Mouse (Mus musculus) testis, adult 2 months (tissue): ENCODE results near the gene Limd1. TPM values are rescaled to one million over a fixed set of nuclear protein-coding genes. Genes with fewer than 3 reads are reported as not detected.

Experiments
- H3K27ac ChIP-seq: fragments of 200-500 bp; 2 replicates; pipeline ENCODE4 v1.5.1; 2012; ENCODE audit warnings: low read depth, low read length; ENCODE audit not compliant: control insufficient read depth, insufficient read depth
- H3K27me3 ChIP-seq: fragments of 200-500 bp; 2 replicates; pipeline ENCODE4 v1.6.1; 2012; ENCODE audit warnings: mild to moderate bottlenecking, low read length, moderate library complexity; ENCODE audit not compliant: control insufficient read depth, insufficient read depth
- H3K36me3 ChIP-seq: fragments of 200-500 bp; 2 replicates; pipeline ENCODE4 v1.6.1; 2012; ENCODE audit warnings: mild to moderate bottlenecking, low read length; ENCODE audit not compliant: control insufficient read depth, insufficient read depth
- H3K4me1 ChIP-seq: fragments of 200-500 bp; 2 replicates; pipeline ENCODE4 v1.6.1; 2012; ENCODE audit warnings: low read length; ENCODE audit not compliant: control insufficient read depth, insufficient read depth
- H3K4me3 ChIP-seq: fragments of 200-500 bp; 2 replicates; pipeline ENCODE4 v1.5.1; 2012; ENCODE audit warnings: low read depth, mild to moderate bottlenecking, low read length, moderate library complexity, mixed read lengths; ENCODE audit not compliant: control insufficient read depth
- CTCF ChIP-seq: fragments of 200-500 bp; IDR thresholded peaks from 2 replicates; pipeline ENCODE4 v1.5.1; 2012; ENCODE audit warnings: low read depth, mild to moderate bottlenecking, inconsistent platforms, low read length, moderate library complexity; ENCODE audit not compliant: control insufficient read depth, insufficient read depth, insufficient replicate concordance
- POLR2A ChIP-seq: fragments of 200-500 bp; IDR thresholded peaks from 2 replicates; pipeline ENCODE4 v1.6.1; 2012; ENCODE audit warnings: low read depth, mild to moderate bottlenecking, inconsistent platforms, low read length, moderate library complexity; ENCODE audit not compliant: control insufficient read depth
- polyA plus RNA-seq: library from polyadenylated mRNA; depleted of rRNA; stranded (reverse); fragments of >200 nt; gene quantifications from 2 replicates; pipeline ENCODE4 v1.2.3, GENCODE M21; 2012

Gene Limd1
- polyA plus RNA-seq, 1 experiment = 34.7 TPM

GRCm38 (mm10) chr9:123507380-123507779, 28.9 kb downstream of the Limd1 start:
- no peaks in the 10 kb centered on the region; the same call in 1 of the 2 replicates for H3K36me3 ChIP-seq
- no peak overlapping the region for H3K27ac ChIP-seq
- TF ChIP-seq POLR2A (no peak), CTCF (no peak)
- H3K4me3 ChIP-seq = no peak overlapping the region
- H3K4me1 ChIP-seq = no peaks in the 10 kb centered on the region; the same call in 1 of the 2 replicates
- H3K27me3 ChIP-seq = no peaks in the 10 kb centered on the region

DNA sequence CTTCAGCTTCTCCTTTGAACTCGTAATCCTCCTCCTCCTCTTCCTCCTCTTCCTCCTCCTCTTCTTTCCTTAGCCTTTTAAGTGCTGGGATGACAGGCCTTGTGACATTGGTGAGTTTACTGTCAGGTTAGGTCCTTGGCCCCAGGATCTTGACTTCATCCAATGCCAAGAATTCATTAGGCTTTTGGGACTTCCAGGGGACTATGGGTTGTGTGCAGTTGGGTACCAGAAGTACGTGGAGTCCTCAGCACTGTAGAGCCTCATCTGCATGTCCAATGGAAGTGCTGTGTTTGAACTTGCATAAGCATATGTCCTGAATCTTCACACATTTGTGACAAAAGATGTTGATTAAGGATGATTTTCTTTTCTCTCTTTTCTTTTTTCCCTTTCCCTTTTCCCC, 30.5 kb downstream of the Limd1 start:
- no peaks in the 10 kb centered on the region; the same call in 1 of the 2 replicates for H3K4me1 ChIP-seq
- no peak overlapping the region for H3K27ac ChIP-seq
- H3K27me3 ChIP-seq = no peaks in the 10 kb centered on the region
- TF ChIP-seq CTCF (no peak), POLR2A (no peak)
- no peaks in the 10 kb centered on the region; the same call in 1 of the 2 replicates for H3K36me3 ChIP-seq
- H3K4me3 ChIP-seq = peak overlapping the region; percentile 33

GRCm38 (mm10) chr9:123509638-123510604, 31.4 kb downstream of the Limd1 start:
- Histone ChIP-seq H3K36me3 (no peaks in the 10 kb centered on the region; the same call in 1 of the 2 replicates), H3K27ac (peak overlapping the region; percentile 70), H3K4me1 (no peaks in the 10 kb centered on the region; the same call in 1 of the 2 replicates), H3K4me3 (peak overlapping the region; percentile 84), H3K27me3 (no peaks in the 10 kb centered on the region)
- TF ChIP-seq CTCF (no peak), POLR2A (peak; percentile 17; the same call in 1 of the 2 replicates)

DNA sequence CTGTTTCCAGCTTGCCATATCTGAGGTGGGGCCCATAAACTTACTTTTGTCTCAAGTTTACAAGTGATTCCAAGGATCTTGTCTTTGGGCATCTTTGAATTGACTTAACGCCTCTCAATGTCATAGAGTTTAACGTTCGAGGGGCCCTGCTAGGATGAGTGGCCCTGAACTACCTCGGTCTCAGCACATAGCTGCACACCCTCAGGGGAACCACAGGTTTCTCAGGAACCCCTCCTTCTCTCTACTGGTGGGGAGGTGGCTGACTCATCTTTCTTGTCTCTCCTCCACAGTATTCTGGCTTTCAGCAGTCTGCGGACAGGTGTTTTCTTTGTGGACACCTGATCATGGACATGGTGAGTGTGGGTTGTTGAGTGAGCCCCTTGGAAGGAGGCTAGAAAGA, 32.4 kb downstream of the Limd1 start:
- H3K27me3 ChIP-seq = no peaks in the 10 kb centered on the region
- no peaks in the 10 kb centered on the region; the same call in 1 of the 2 replicates for H3K4me1 ChIP-seq
- TF ChIP-seq POLR2A (no peak), CTCF (no peak)
- H3K36me3 ChIP-seq = no peaks in the 10 kb centered on the region; the same call in 1 of the 2 replicates
- peak overlapping the region; percentile 75 for H3K4me3 ChIP-seq
- H3K27ac ChIP-seq = no peak overlapping the region

GRCm38 (mm10) chr9:123512482-123512881, 34.0 kb downstream of the Limd1 start:
- Histone ChIP-seq H3K4me3 (no peak overlapping the region), H3K27me3 (no peaks in the 10 kb centered on the region), H3K4me1 (no peaks in the 10 kb centered on the region; the same call in 1 of the 2 replicates), H3K36me3 (no peaks in the 10 kb centered on the region; the same call in 1 of the 2 replicates), H3K27ac (no peak overlapping the region)
- TF ChIP-seq CTCF (no peak), POLR2A (no peak)

GRCm38 (mm10) chr9:123515087-123515486, 36.6 kb downstream of the Limd1 start:
- no peak overlapping the region for H3K27ac ChIP-seq
- TF ChIP-seq POLR2A (no peak), CTCF (no peak)
- no peaks in the 10 kb centered on the region; the same call in 1 of the 2 replicates for H3K36me3 ChIP-seq
- H3K4me3 ChIP-seq = no peak overlapping the region
- H3K27me3 ChIP-seq = no peaks in the 10 kb centered on the region
- H3K4me1 ChIP-seq = no peaks in the 10 kb centered on the region; the same call in 1 of the 2 replicates

GRCm38 (mm10) chr9:123516641-123517385, 38.3 kb downstream of the Limd1 start:
- no peaks in the 10 kb centered on the region for H3K27me3 ChIP-seq
- no peak overlapping the region for H3K4me3 ChIP-seq
- no peaks in the 10 kb centered on the region for H3K4me1 ChIP-seq
- TF ChIP-seq CTCF = no peak
- TF ChIP-seq POLR2A = no peak
- H3K27ac ChIP-seq = no peak overlapping the region
- no peaks in the 10 kb centered on the region; the same call in 1 of the 2 replicates for H3K36me3 ChIP-seq
